Mouse (Mus musculus) liver, embryonic 14.5 days (tissue): Measurements from ENCODE around the gene Helz. TPM values are rescaled to one million over a fixed set of nuclear protein-coding genes. Genes with fewer than 3 reads are reported as not detected.
A peak's percentile ranks its signal among the peaks of the same experiment; 100 is the strongest.

Source experiments
- ATAC-seq: fragments of 200-750 bp; cut with Nextera tagmentation; 2 replicates; pipeline ENCODE4 v1.8.0; 2017; ENCODE audit warnings: moderate number of reproducible peaks, mild to moderate bottlenecking, moderate library complexity; ENCODE audit not compliant: insufficient read depth
- DNase-seq, 3 experiments: peaks; one replicate each; pipeline ENCODE4 v3.0.0-alpha.2; 2012 to 2013; ENCODE audit warnings: low read depth in 3 of 3, low spot score in 3 of 3
- H3K27ac ChIP-seq: fragments of 300-500 bp; sonication (generic); 2 replicates; pipeline ENCODE4 v1.5.1; 2014; ENCODE audit warnings: moderate library complexity, mild to moderate bottlenecking, control low read depth, inconsistent platforms
- H3K27me3 ChIP-seq: fragments of 300-500 bp; sonication (generic); 2 replicates; pipeline ENCODE4 v1.6.1; 2014; ENCODE audit warnings: mild to moderate bottlenecking, low read length, moderate library complexity; ENCODE audit not compliant: control insufficient read depth, insufficient read depth
- H3K36me3 ChIP-seq: fragments of 300-500 bp; sonication (generic); replicated peaks from 2 replicates; pipeline ENCODE4 v1.6.1; 2014; ENCODE audit warnings: low read depth; ENCODE audit not compliant: control insufficient read depth, insufficient read depth
- H3K4me1 ChIP-seq, 2 experiments: fragments of 200-500 bp in 1 of 2; fragments of 300-500 bp in 1 of 2; sonication (generic) in 1 of 2; replicated peaks; 2 replicates each; pipeline ENCODE4 v1.6.1; 2012 to 2014; ENCODE audit warnings: antibody characterized with exemption in 1 of 2, inconsistent platforms in 1 of 2, low read length in 1 of 2; ENCODE audit not compliant: control insufficient read depth in 2 of 2, insufficient read depth in 2 of 2
- H3K4me2 ChIP-seq: fragments of 300-500 bp; sonication (generic); 2 replicates; pipeline ENCODE4 v1.6.1; 2014; ENCODE audit warnings: low read depth, mild to moderate bottlenecking, control low read depth, moderate library complexity
- H3K4me3 ChIP-seq, 2 experiments: fragments of 200-500 bp in 1 of 2; fragments of 300-500 bp in 1 of 2; sonication (generic) in 1 of 2; 2 replicates each; pipeline ENCODE4 v1.5.1; 2012 to 2014; ENCODE audit warnings: low read depth in 2 of 2, low read length in 2 of 2, mild to moderate bottlenecking in 2 of 2, control low read depth in 1 of 2, inconsistent platforms in 1 of 2, moderate library complexity in 1 of 2; ENCODE audit not compliant: insufficient read depth in 1 of 2
- H3K9ac ChIP-seq: fragments of 300-500 bp; sonication (generic); replicated peaks from 2 replicates; pipeline ENCODE4 v1.6.1; 2014; ENCODE audit warnings: mild to moderate bottlenecking, control low read depth, moderate library complexity
- H3K9me3 ChIP-seq: fragments of 300-500 bp; sonication (generic); 2 replicates; pipeline ENCODE4 v1.6.1; 2016; ENCODE audit warnings: low read length, mixed read lengths; ENCODE audit not compliant: control insufficient read depth
- CTCF ChIP-seq: IDR thresholded peaks from 2 replicates; pipeline ENCODE4 v1.5.1; 2016; ENCODE audit warnings: antibody characterized with exemption, low read depth, control low read depth
- EP300 ChIP-seq: IDR thresholded peaks from 2 replicates; pipeline ENCODE4 v1.6.1; 2016; ENCODE audit warnings: antibody characterized with exemption, low read depth
- WGBS: fragments of 180-500 bp; shearing (Covaris S2); extraction: QIAGEN DNeasy Blood & Tissue Kit; methylation state at CpG from one replicate; pipeline ENCODE4 v1.1.7; 2014; ENCODE audit not compliant: insufficient replicate concordance; 5-methylcytosine and 5-hydroxymethylcytosine counted together
- polyA plus RNA-seq, 2 experiments: library from polyadenylated mRNA; depleted of rRNA in 1 of 2; stranded (reverse) in 1 of 2; unstranded in 1 of 2; fragments of >200 nt; fragmentation: Nextera tagmentation in 1 of 2; extraction: Ambion mirVana in 1 of 2; gene quantifications; 2 replicates each; pipeline versions ENCODE4 v1.2.1 to v1.2.3; 2012 to 2014

Gene Helz
- polyA plus RNA-seq, 2 experiments: 3.0 to 5.6 TPM

- no peaks in the 10 kb centered on the region for H3K27me3 ChIP-seq
- peak in 1 of 3 experiments; percentile 7 for DNase-seq
- H3K9me3 ChIP-seq: no peaks in the 10 kb centered on the region
- no peak overlapping the region for H3K9ac ChIP-seq
- 80% methylated on average over 7 of the region's 7 CpGs for WGBS
- H3K36me3 ChIP-seq: no peaks in the 10 kb centered on the region; the same call in 1 of the 2 replicates
- H3K4me2 ChIP-seq: no peak overlapping the region
- ATAC-seq: 0 out of 2 replicates have a peak, but pooled peaks have one; percentile 28
- no peak overlapping the region for H3K4me3 ChIP-seq
- TF ChIP-seq CTCF (no peak), EP300 (no peak)
- H3K27ac ChIP-seq: no peak overlapping the region
- H3K4me1 ChIP-seq: no peaks in the 10 kb centered on the region; a peak in 1 of 4 replicates
Measured at GRCm38 (mm10) chr11:107605694-107606093, 58.0 kb downstream of the Helz start.

- H3K4me1 ChIP-seq: no peaks in the 10 kb centered on the region
- TF ChIP-seq CTCF: no peak
- no peak for TF ChIP-seq EP300
- no peak overlapping the region for H3K4me3 ChIP-seq
- no peaks in the 10 kb centered on the region; the same call in 1 of the 2 replicates for H3K36me3 ChIP-seq
- H3K4me2 ChIP-seq: no peak overlapping the region
- no peak overlapping the region for H3K9ac ChIP-seq
- DNase-seq (no peak), ATAC-seq (no peak)
- H3K27me3 ChIP-seq: no peaks in the 10 kb centered on the region
- 79% methylated on average over 5 of the region's 5 CpGs for WGBS
- H3K27ac ChIP-seq: no peak overlapping the region
- H3K9me3 ChIP-seq: no peaks in the 10 kb centered on the region
Measured at GRCm38 (mm10) chr11:107613906-107614305, 66.2 kb downstream of the Helz start.

GRCm38 (mm10) chr11:107615696-107616095 lies 68.0 kb downstream of the Helz start:
- no peak overlapping the region for H3K4me3 ChIP-seq
- 79% methylated on average over 4 of the region's 5 CpGs for WGBS
- TF ChIP-seq CTCF (no peak), EP300 (no peak)
- H3K36me3 ChIP-seq: peaks cover 2% of the 10 kb centered on the region
- H3K4me1 ChIP-seq: no peaks in the 10 kb centered on the region
- H3K9ac ChIP-seq: no peak overlapping the region
- H3K9me3 ChIP-seq: no peaks in the 10 kb centered on the region
- H3K27ac ChIP-seq: no peak overlapping the region
- ATAC-seq (no peak), DNase-seq (no peak)
- H3K4me2 ChIP-seq: no peak overlapping the region
- no peaks in the 10 kb centered on the region for H3K27me3 ChIP-seq

- TF ChIP-seq CTCF: no peak
- no peak for TF ChIP-seq EP300
- H3K4me1 ChIP-seq: no peaks in the 10 kb centered on the region
- WGBS: 67% methylated on average over 5 of the region's 5 CpGs
Measured at GRCm38 (mm10) chr11:107617976-107618375, 70.2 kb downstream of the Helz start.

GRCm38 (mm10) chr11:107624661-107625060 lies 76.9 kb downstream of the Helz start:
- Histone ChIP-seq H3K27me3 (no peaks in the 10 kb centered on the region), H3K4me1 (no peaks in the 10 kb centered on the region), H3K4me2 (no peak overlapping the region), H3K27ac (no peak overlapping the region), H3K36me3 (peaks cover 6% of the 10 kb centered on the region), H3K9me3 (no peaks in the 10 kb centered on the region), H3K4me3 (no peak overlapping the region), H3K9ac (no peak overlapping the region)
- WGBS: 80% methylated on average over 3 of the region's 3 CpGs
- ATAC-seq (no peak), DNase-seq (no peak)
- TF ChIP-seq CTCF: no peak

More at GRCm38 (mm10) chr11:107617976-107618375, 70.2 kb downstream of the Helz start:
- no peaks in the 10 kb centered on the region for H3K27me3 ChIP-seq
- peaks cover 3% of the 10 kb centered on the region for H3K36me3 ChIP-seq
- H3K4me2 ChIP-seq: no peak overlapping the region
- no peak overlapping the region for H3K27ac ChIP-seq
- no peak for ATAC-seq
- no peak for DNase-seq
- no peaks in the 10 kb centered on the region for H3K9me3 ChIP-seq
- H3K9ac ChIP-seq: no peak overlapping the region
- H3K4me3 ChIP-seq: no peak overlapping the region
